Mouse (Mus musculus) kidney, embryonic 15.5 days (tissue): ENCODE results near the gene Mogat2. TPM values are rescaled to one million over a fixed set of nuclear protein-coding genes. Genes with fewer than 3 reads are reported as not detected.

ENCODE experiments used
- ATAC-seq: fragments of 200-750 bp; cut with Nextera tagmentation; replicated peaks from 2 replicates; pipeline ENCODE4 v1.8.0; 2017; ENCODE audit warnings: moderate TSS enrichment; ENCODE audit not compliant: low FRiP score
- H3K27ac ChIP-seq: fragments of 300-500 bp; sonication (generic); 2 replicates; pipeline ENCODE4 v1.5.1; 2015; ENCODE audit warnings: mild to moderate bottlenecking, inconsistent platforms
- H3K27me3 ChIP-seq: fragments of 300-500 bp; sonication (generic); 2 replicates; pipeline ENCODE4 v1.6.1; 2015; ENCODE audit warnings: inconsistent platforms
- H3K36me3 ChIP-seq: fragments of 300-500 bp; sonication (generic); 2 replicates; pipeline ENCODE4 v1.6.1; 2015; ENCODE audit warnings: inconsistent platforms
- H3K4me1 ChIP-seq: fragments of 300-500 bp; sonication (generic); 2 replicates; pipeline ENCODE4 v1.6.1; 2015; ENCODE audit warnings: inconsistent platforms
- H3K4me2 ChIP-seq: fragments of 300-500 bp; sonication (generic); 2 replicates; pipeline ENCODE4 v1.6.1; 2015; ENCODE audit warnings: moderate library complexity, mild to moderate bottlenecking, inconsistent platforms
- H3K4me3 ChIP-seq: fragments of 300-500 bp; sonication (generic); replicated peaks from 2 replicates; pipeline ENCODE4 v1.5.1; 2015; ENCODE audit warnings: mild to moderate bottlenecking, inconsistent platforms
- H3K9ac ChIP-seq: fragments of 300-500 bp; sonication (generic); 2 replicates; pipeline ENCODE4 v1.6.1; 2015; ENCODE audit warnings: mild to moderate bottlenecking, inconsistent platforms
- H3K9me3 ChIP-seq: fragments of 300-500 bp; sonication (generic); replicated peaks from 2 replicates; pipeline ENCODE4 v1.6.1; 2016; ENCODE audit warnings: inconsistent platforms
- WGBS: fragments of 180-500 bp; shearing (Covaris S2); methylation state at CpG from one replicate; pipeline ENCODE4 v1.1.7; 2015; ENCODE audit warnings: mixed read lengths; 5-methylcytosine and 5-hydroxymethylcytosine counted together
- polyA plus RNA-seq: library from polyadenylated mRNA; unstranded; fragments of >200 nt; fragmentation: Nextera tagmentation; extraction: Ambion mirVana; gene quantifications from 2 replicates; pipeline ENCODE4 v1.2.1, GENCODE M21; 2015

The Mogat2 gene
- polyA plus RNA-seq, 1 experiment from 2014 or later = 7.7 TPM

DNA sequence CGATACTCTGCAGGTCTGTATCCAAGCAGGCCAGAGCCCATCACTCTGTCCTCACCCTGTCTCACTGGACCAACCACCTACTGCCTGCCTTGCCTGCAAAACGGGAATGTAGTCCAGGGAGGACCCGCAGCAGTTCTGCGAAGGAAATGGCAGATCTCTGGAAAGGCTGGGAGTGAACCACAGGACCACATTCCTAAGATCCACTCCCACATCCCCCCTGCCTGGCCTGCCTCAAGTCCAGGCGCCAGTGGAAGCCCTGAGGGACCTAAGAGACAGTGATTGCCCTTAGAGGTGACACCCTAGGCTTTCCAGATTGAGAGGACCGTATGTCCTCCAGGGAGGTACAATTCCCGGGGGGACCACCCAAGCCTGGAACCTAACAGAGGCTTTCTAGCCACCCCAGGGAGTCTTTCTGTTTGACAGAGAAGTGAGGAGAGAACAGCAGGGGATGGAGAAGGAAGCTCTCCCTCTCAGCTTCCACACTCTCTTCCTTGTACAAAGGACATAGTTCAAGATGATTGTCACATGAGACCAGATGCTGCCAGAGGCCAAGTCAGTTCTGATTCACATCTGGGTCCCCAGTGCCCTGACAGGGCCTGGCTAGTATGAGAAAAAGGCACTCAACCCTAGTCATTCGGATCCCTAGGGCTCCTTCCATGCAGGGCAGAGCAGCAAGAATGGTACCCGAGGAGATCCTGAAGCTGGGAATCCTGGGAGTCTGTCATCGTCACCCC, 66.5 kb downstream of the Mogat2 start:
- Histone ChIP-seq H3K36me3 (no peaks in the 10 kb centered on the region), H3K4me3 (no peak overlapping the region), H3K9ac (no peak overlapping the region), H3K4me2 (no peak overlapping the region), H3K4me1 (peaks cover 38% of the 10 kb centered on the region), H3K9me3 (no peaks in the 10 kb centered on the region), H3K27me3 (no peaks in the 10 kb centered on the region), H3K27ac (no peak overlapping the region)
- WGBS = 54% methylated on average over 10 of the region's 10 CpGs
- ATAC-seq = no peak

DNA sequence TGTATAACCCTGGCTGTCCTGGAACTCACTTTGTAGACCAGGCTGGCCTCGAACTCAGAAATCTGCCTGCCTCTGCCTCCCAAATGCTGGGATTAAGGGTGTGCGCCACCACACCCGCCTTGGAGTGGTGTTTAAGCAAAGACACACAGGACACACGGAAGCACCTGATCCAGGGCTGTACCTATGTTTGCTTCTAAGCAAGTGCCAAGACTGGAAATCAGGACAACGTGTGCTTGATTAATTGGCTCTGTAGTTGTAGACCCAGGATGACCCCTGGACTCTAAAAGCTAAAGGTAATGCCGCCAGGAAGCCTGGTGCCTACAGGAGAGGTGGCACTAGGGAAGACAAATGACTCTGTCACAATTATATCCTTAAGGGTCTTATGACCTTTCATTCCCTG, 67.9 kb downstream of the Mogat2 start:
- Histone ChIP-seq H3K27me3 (no peaks in the 10 kb centered on the region), H3K9ac (no peak overlapping the region), H3K9me3 (no peaks in the 10 kb centered on the region), H3K36me3 (no peaks in the 10 kb centered on the region), H3K4me1 (peaks cover 39% of the 10 kb centered on the region), H3K4me2 (no peak overlapping the region), H3K27ac (no peak overlapping the region), H3K4me3 (no peak overlapping the region)
- no peak for ATAC-seq
- 91% methylated on average over 6 of the region's 6 CpGs for WGBS

DNA sequence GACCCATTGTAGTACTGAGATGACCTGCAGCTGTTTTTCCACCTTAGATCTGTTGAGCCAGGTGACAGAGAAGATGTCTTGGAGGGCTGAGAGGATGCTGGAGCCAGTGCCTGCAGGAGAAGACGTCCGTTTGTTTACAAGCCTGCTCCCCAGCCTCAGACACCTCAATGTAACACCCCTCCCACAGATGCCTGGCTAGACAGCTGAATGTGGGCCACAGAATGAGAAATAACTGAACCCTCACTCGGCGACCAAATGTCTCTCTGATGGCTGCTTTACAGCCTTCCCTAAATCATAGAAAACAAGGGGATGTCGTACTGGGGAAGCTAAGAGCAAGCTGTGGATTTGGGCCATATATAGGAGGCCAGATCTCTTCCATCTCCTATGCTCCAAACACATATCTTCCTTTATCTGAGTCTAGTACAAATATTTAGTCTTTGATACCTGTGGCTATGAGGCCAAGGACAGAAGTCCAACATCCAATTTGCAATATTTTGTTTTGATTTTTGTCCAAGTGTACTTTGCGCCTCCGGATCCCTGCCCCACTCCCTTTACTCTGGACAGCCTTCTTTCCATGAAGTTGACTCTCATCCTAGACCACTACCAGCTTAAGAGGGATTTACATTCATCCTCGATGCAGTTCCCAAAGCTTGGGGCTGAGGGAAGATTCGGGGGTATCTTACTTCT, 68.6 kb downstream of the Mogat2 start:
- WGBS = 58% methylated on average over 9 of the region's 9 CpGs
- H3K36me3 ChIP-seq = no peaks in the 10 kb centered on the region
- H3K4me2 ChIP-seq = no peak overlapping the region
- H3K9me3 ChIP-seq = no peaks in the 10 kb centered on the region
- no peak for ATAC-seq
- H3K4me1 ChIP-seq = peaks cover 38% of the 10 kb centered on the region
- H3K27me3 ChIP-seq = no peaks in the 10 kb centered on the region
- H3K9ac ChIP-seq = no peak overlapping the region
- H3K27ac ChIP-seq = no peak overlapping the region
- no peak overlapping the region for H3K4me3 ChIP-seq

Other genes starting within 250 kb of the Mogat2 start
- 19.1 and 22.6 TPM in 2 replicates for gene Uvrag, start 97.5 kb downstream of the Mogat2 start, polyA plus RNA-seq
- gene Dgat2, start 55.9 kb downstream of the Mogat2 start, polyA plus RNA-seq = 29.0 and 31.2 TPM in 2 replicates
- 2.1 and 4.2 TPM in 2 replicates for gene Map6, start 28.8 kb upstream of the Mogat2 start, polyA plus RNA-seq
- gene Serpinh1, start 114.6 kb upstream of the Mogat2 start, polyA plus RNA-seq = 1,575 and 1,603 TPM in 2 replicates
- gene Gdpd5, start 142.8 kb upstream of the Mogat2 start, polyA plus RNA-seq = 14.5 and 17.3 TPM in 2 replicates
- 0.67 and 1.2 TPM in 2 replicates for gene Klhl35, start 227.4 kb upstream of the Mogat2 start, polyA plus RNA-seq
- gene Rps3, start 245.1 kb upstream of the Mogat2 start, polyA plus RNA-seq = 765 and 856 TPM in 2 replicates